Mouse (Mus musculus): ENCODE results near the gene Clca3b. TPM values are rescaled to one million over a fixed set of nuclear protein-coding genes. Genes with fewer than 3 reads are reported as not detected.

Clca3b gene
- polyA plus RNA-seq, 1 experiment from 2014 or later, result not detected

DNA sequence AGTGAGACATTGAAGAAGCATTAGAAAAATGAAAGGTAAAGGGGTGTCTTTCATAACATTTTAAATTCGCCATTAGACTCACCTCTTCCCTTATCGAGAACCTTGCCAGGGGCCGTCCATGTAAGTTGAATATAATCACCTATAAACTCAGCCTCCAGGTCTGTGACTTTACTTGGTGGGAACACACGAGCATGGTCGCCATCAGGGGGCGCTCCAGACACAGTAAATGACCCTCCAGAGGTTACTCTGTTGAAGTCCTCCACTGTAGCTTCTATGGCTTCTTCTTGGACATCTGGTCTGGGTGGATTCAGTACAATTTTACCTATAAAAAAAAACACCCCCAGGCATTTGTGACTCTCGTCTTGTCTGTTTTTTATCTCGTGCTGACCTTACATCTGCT is 47.3 kb downstream of the Clca3b start:
- ATAC-seq (no peak), DNase-seq (peak; percentile 61)
- 28% methylated on average over 8 of the region's 8 CpGs for WGBS (ENCODE audit: insufficient replicate concordance)
- no peak overlapping the region for H3K9ac ChIP-seq (replicated peaks)
- H3K27me3 ChIP-seq (ENCODE audit: insufficient read depth, low read length), result no peaks in the 10 kb centered on the region
- H3K4me2 ChIP-seq (ENCODE audit: low read depth, low read length), result no peak overlapping the region
- no peak overlapping the region for H3K4me3 ChIP-seq (ENCODE audit: low read depth, low read length)
- no peaks in the 10 kb centered on the region for H3K4me1 ChIP-seq (ENCODE audit: insufficient read depth)
- H3K36me3 ChIP-seq (replicated peaks; ENCODE audit: insufficient read depth, low read length), result no peaks in the 10 kb centered on the region
- TF ChIP-seq EP300 (IDR thresholded peaks at IDR 0.05; ENCODE audit: low read depth) (no peak), CTCF (IDR thresholded peaks at IDR 0.05; ENCODE audit: low read depth) (peak; percentile 54)
- H3K27ac ChIP-seq (ENCODE audit: low read depth), result no peak overlapping the region
- no peaks in the 10 kb centered on the region for H3K9me3 ChIP-seq (ENCODE audit: low read length)

DNA sequence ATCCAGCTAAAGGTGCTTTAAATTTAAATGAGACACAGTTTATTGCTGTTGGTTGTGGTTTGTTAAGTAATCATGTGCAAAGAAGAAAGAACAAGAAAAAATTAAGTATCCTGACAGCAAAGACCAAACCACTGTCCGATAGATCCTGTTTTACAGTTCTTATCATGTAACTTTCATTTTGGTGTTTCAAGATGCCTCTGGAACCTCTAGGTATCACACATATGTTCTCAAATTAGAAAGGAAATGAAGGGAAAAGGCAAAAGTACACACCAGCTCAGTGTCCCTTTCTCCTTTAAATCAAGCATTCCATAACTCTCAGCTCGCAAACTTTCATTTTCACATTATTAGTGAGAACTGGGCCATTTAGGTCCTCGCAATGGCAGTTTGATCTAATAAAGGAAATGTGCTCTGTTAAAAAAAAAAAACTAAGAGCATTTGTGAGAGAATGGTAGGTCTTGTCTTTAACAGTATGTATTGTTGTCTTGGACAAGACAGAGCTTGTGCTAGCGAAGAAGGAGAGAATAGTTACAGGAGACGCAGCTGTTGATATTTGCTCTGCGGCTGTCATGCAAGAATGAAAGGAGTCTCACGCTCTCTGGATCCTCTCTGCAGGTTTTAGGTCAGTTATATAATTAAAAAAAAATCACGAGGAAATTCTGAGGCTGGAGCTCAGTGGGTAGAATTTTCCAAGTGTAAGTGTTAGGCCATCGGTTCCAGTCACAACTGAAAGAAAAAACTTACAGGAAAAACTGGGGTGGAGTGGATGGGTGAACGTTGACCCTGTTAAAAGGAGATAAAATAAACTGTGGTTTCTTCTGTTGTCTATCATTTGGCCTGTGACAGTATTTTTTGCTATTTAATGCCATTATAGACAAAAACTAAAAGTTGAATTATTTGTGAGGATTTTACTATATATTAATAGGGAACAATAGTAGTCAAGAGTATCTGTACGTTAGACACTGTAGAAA is 63.7 kb downstream of the Clca3b start:
- H3K27ac ChIP-seq (ENCODE audit: low read depth), result no peak overlapping the region
- H3K27me3 ChIP-seq (ENCODE audit: insufficient read depth, low read length), result no peaks in the 10 kb centered on the region
- H3K4me3 ChIP-seq (ENCODE audit: low read depth, low read length), result 0 out of 2 replicates have a peak overlapping the region, but pooled peaks have one; percentile 2
- WGBS (ENCODE audit: insufficient replicate concordance), result 61% methylated on average over 11 of the region's 11 CpGs
- peak; percentile 26; the same call in 1 of the 2 replicates for TF ChIP-seq EP300 (IDR thresholded peaks at IDR 0.05; ENCODE audit: low read depth)
- TF ChIP-seq CTCF (IDR thresholded peaks at IDR 0.05; ENCODE audit: low read depth), result no peak
- H3K9ac ChIP-seq (replicated peaks), result no peak overlapping the region
- peak overlapping the region; percentile 38 for H3K4me2 ChIP-seq (ENCODE audit: low read depth, low read length)
- ATAC-seq (no peak), DNase-seq (no peak)
- H3K36me3 ChIP-seq (replicated peaks; ENCODE audit: insufficient read depth, low read length), result no peaks in the 10 kb centered on the region
- H3K4me1 ChIP-seq (ENCODE audit: insufficient read depth), result no peaks in the 10 kb centered on the region
- H3K9me3 ChIP-seq (ENCODE audit: low read length), result no peaks in the 10 kb centered on the region

Other genes with a start within 250 kb of the Clca3b start
- 84.8 and 91.2 TPM in 2 replicates for gene Sh3glb1, start 129.0 kb downstream of the Clca3b start, polyA plus RNA-seq (2015; fragmentation: Nextera tagmentation; extraction: Ambion mirVana)
- gene Clca3a1, start 88.4 kb downstream of the Clca3b start, polyA plus RNA-seq (2015; fragmentation: Nextera tagmentation; extraction: Ambion mirVana), result 8.3 and 8.5 TPM in 2 replicates
- 0.06 TPM in 1 of 2 replicates, not detected in the other for gene Clca3a2, start 29.9 kb downstream of the Clca3b start, polyA plus RNA-seq (2015; fragmentation: Nextera tagmentation; extraction: Ambion mirVana)
- not detected in 2 replicates for gene Clca4b, start 83.2 kb upstream of the Clca3b start, polyA plus RNA-seq (2015; fragmentation: Nextera tagmentation; extraction: Ambion mirVana)
- not detected in 2 replicates for gene Clca4a, start 125.7 kb upstream of the Clca3b start, polyA plus RNA-seq (2015; fragmentation: Nextera tagmentation; extraction: Ambion mirVana)
- gene Clca1, start 183.4 kb upstream of the Clca3b start, polyA plus RNA-seq (2015; fragmentation: Nextera tagmentation; extraction: Ambion mirVana), result not detected in 2 replicates

All from liver, postnatal 0 days (tissue).